In genomic region chr4:136454850-136455260, GRCm38 (mm10) we compare ENCODE assay signal across 8 mouse cellular contexts. TPM values are rescaled to one million over a fixed set of nuclear protein-coding genes. Genes with fewer than 3 reads are reported as not detected.
DNase-seq lines count a peak whose midpoint lies in the region; ATAC-seq and TF ChIP-seq lines count a peak whose summit lies in the region.

No protein-coding gene starts in this region.

- H3K9me3 ChIP-seq in ES-Bruce4 (replicated peaks; ENCODE audit: control insufficient read depth, insufficient read depth, low read length, poor library complexity, severe bottlenecking), result no peaks in the 10 kb centered on the region
- H3K9me3 ChIP-seq in forebrain, embryonic 13.5 days (replicated peaks), result no peaks in the 10 kb centered on the region
- no peaks in the 10 kb centered on the region for H3K9me3 ChIP-seq in heart, postnatal 0 days (replicated peaks; ENCODE audit: control insufficient read depth, low read length)

- no peaks in the 10 kb centered on the region for H3K27me3 ChIP-seq in ES-Bruce4 (ENCODE audit: control insufficient read depth, insufficient read depth, low read length, poor library complexity, severe bottlenecking)
- H3K27me3 ChIP-seq in forebrain, embryonic 13.5 days, result no peaks in the 10 kb centered on the region; the same call in 1 of the 2 replicates
- H3K27me3 ChIP-seq in heart, postnatal 0 days (ENCODE audit: control insufficient read depth, insufficient read depth, low read length), result no peaks in the 10 kb centered on the region

- H3K4me2 ChIP-seq in forebrain, embryonic 13.5 days, result peak overlapping the region; percentile 30; the same call in 1 of the 2 replicates
- peak overlapping the region; percentile 69 for H3K4me2 ChIP-seq in heart, postnatal 0 days (ENCODE audit: low read depth, low read length)

- peak; percentile 69 for TF ChIP-seq CTCF in ES-Bruce4 (IDR thresholded peaks at IDR 0.05; ENCODE audit: low read depth, low read length)
- peak; percentile 97 for TF ChIP-seq CTCF in heart, postnatal 0 days (IDR thresholded peaks at IDR 0.05; ENCODE audit: low read depth)

- no peak for TF ChIP-seq EP300 in ES-Bruce4 (IDR thresholded peaks at IDR 0.05; ENCODE audit: insufficient read depth, low read depth, low read length)
- TF ChIP-seq EP300 in heart, postnatal 0 days (IDR thresholded peaks at IDR 0.05; ENCODE audit: low read depth), result no peak

- peak; percentile 68 for DNase-seq in heart, postnatal 0 days (ENCODE audit: low spot score)
- peak; percentile 90 to 91 for DNase-seq in kidney, postnatal 4 days
- DNase-seq in lung, adult 18-20 months, result peak; percentile 71 to 79
- DNase-seq in thymus, postnatal 10 days (ENCODE audit: low spot score in 2 of 2), result peak; percentile 45 to 72

- H3K9ac ChIP-seq in ES-Bruce4 (ENCODE audit: low read depth, poor library complexity, severe bottlenecking), result peak overlapping the region; percentile 20; the same call in 1 of the 2 replicates
- H3K9ac ChIP-seq in forebrain, embryonic 13.5 days, result no peak overlapping the region
- no peak overlapping the region for H3K9ac ChIP-seq in heart, postnatal 0 days (replicated peaks; ENCODE audit: low read depth, low read length)

- H3K36me3 ChIP-seq in ES-Bruce4 (ENCODE audit: control insufficient read depth, insufficient read depth, low read length, poor library complexity, severe bottlenecking), result no peaks in the 10 kb centered on the region
- no peaks in the 10 kb centered on the region for H3K36me3 ChIP-seq in forebrain, embryonic 13.5 days (ENCODE audit: poor library complexity, severe bottlenecking)
- no peaks in the 10 kb centered on the region for H3K36me3 ChIP-seq in heart, postnatal 0 days (replicated peaks; ENCODE audit: control insufficient read depth, insufficient read depth, low read length)

- 0 out of 2 replicates have a peak, but pooled peaks have one; percentile 27 for ATAC-seq in forebrain, embryonic 13.5 days
- 0 out of 2 replicates have a peak, but pooled peaks have one; percentile 39 for ATAC-seq in heart, postnatal 0 days (ENCODE audit: insufficient read depth, low read depth)
- ATAC-seq in neutrophil, adult 5-6 weeks (ENCODE audit: extremely low read depth, insufficient number of reproducible peaks, low FRiP score, poor library complexity, severe bottlenecking), result 0 out of 2 replicates have a peak, but pooled peaks have one; percentile 32

- H3K27ac ChIP-seq in ES-Bruce4 (ENCODE audit: insufficient read depth, low read length), result no peak overlapping the region
- no peak overlapping the region for H3K27ac ChIP-seq in brown adipose tissue, adult 24 weeks (replicated peaks; ENCODE audit: low read depth, low read length)
- no peak overlapping the region for H3K27ac ChIP-seq in forebrain, embryonic 13.5 days
- H3K27ac ChIP-seq in heart, postnatal 0 days (ENCODE audit: low read depth), result no peak overlapping the region

- no peak for TF ChIP-seq POLR2A in ES-Bruce4 (IDR thresholded peaks at IDR 0.05; ENCODE audit: insufficient read depth, low read length)

- peak overlapping the region; percentile 40 for H3K4me3 ChIP-seq in ES-Bruce4 (ENCODE audit: low read depth, low read length)
- peak overlapping the region; percentile 65 for H3K4me3 ChIP-seq in brown adipose tissue, adult 24 weeks (ENCODE audit: insufficient read depth, low read depth, low read length)
- no peak overlapping the region for H3K4me3 ChIP-seq in forebrain, embryonic 13.5 days
- peak overlapping the region; percentile 41 for H3K4me3 ChIP-seq in heart, postnatal 0 days (ENCODE audit: low read depth, low read length)

- peaks cover 2% of the 10 kb centered on the region for H3K4me1 ChIP-seq in ES-Bruce4 (ENCODE audit: control insufficient read depth, insufficient read depth, low read length)
- peaks cover 4% of the 10 kb centered on the region; the same call in 1 of the 2 replicates for H3K4me1 ChIP-seq in brown adipose tissue, adult 24 weeks (ENCODE audit: control insufficient read depth, insufficient read depth, insufficient read length, low read length)
- H3K4me1 ChIP-seq in forebrain, embryonic 13.5 days, result 0 out of 2 replicates have a peak, but pooled peaks cover 4% of the 10 kb centered on the region
- H3K4me1 ChIP-seq in heart, postnatal 0 days (ENCODE audit: control insufficient read depth, insufficient read depth), result peaks cover 5% of the 10 kb centered on the region; the same call in 1 of the 2 replicates

- 14% methylated on average over 10 of the region's 10 CpGs for WGBS in forebrain, embryonic 13.5 days
- 1% methylated on average over 10 of the region's 10 CpGs for WGBS in heart, postnatal 0 days

RNA-seq across cellular contexts. Expression of gene 6030445D17Rik, which starts 7.2 kb away (rescaled TPM):
- 0.40 and 0.46 TPM in 2 replicates for polyA plus RNA-seq in ES-Bruce4 (2011; ENCODE audit: insufficient read depth, insufficient read length, low read depth, missing spikeins)
- polyA plus RNA-seq in brown adipose tissue, adult 24 weeks (2012; ENCODE audit: insufficient read depth, insufficient read length, missing spikeins), result not detected in 2 replicates
- polyA plus RNA-seq in forebrain, embryonic 13.5 days (2015; fragmentation: Nextera tagmentation; extraction: Ambion mirVana), result 0.13 TPM in 1 of 2 replicates, not detected in the other
- not detected in 2 replicates for total RNA-seq in heart, postnatal 0 days (2014; rRNA removed; ENCODE audit: low replicate concordance)
- 0.27 and 0.43 TPM in 2 replicates for polyA plus RNA-seq in heart, postnatal 0 days (2015; fragmentation: Nextera tagmentation; extraction: Ambion mirVana)
- not detected in 2 replicates for total RNA-seq in neutrophil, adult 5-6 weeks (2017)

RNA-seq across cellular contexts. Expression of gene Luzp1, which starts 14.7 kb away (rescaled TPM):
- 67.6 and 73.0 TPM in 2 replicates for polyA plus RNA-seq in ES-Bruce4 (2011; ENCODE audit: insufficient read depth, insufficient read length, low read depth, missing spikeins)
- polyA plus RNA-seq in brown adipose tissue, adult 24 weeks (2012; ENCODE audit: insufficient read depth, insufficient read length, missing spikeins), result 21.0 and 34.3 TPM in 2 replicates
- 91.1 and 99.1 TPM in 2 replicates for polyA plus RNA-seq in forebrain, embryonic 13.5 days (2015; fragmentation: Nextera tagmentation; extraction: Ambion mirVana)
- total RNA-seq in heart, postnatal 0 days (2014; rRNA removed; ENCODE audit: low replicate concordance), result 22.6 and 24.5 TPM in 2 replicates
- polyA plus RNA-seq in heart, postnatal 0 days (2015; fragmentation: Nextera tagmentation; extraction: Ambion mirVana), result 80.2 and 91.1 TPM in 2 replicates
- total RNA-seq in neutrophil, adult 5-6 weeks (2017), result 0.74 and 0.93 TPM in 2 replicates

RNA-seq across cellular contexts. Expression of gene Htr1d, which starts 31.5 kb away (rescaled TPM):
- polyA plus RNA-seq in ES-Bruce4 (2011; ENCODE audit: insufficient read depth, insufficient read length, low read depth, missing spikeins), result 1.1 and 1.2 TPM in 2 replicates
- polyA plus RNA-seq in brown adipose tissue, adult 24 weeks (2012; ENCODE audit: insufficient read depth, insufficient read length, missing spikeins), result not detected in 2 replicates
- polyA plus RNA-seq in forebrain, embryonic 13.5 days (2015; fragmentation: Nextera tagmentation; extraction: Ambion mirVana), result 0.37 and 0.38 TPM in 2 replicates
- total RNA-seq in heart, postnatal 0 days (2014; rRNA removed; ENCODE audit: low replicate concordance), result not detected in 2 replicates
- not detected in 2 replicates for polyA plus RNA-seq in heart, postnatal 0 days (2015; fragmentation: Nextera tagmentation; extraction: Ambion mirVana)
- total RNA-seq in neutrophil, adult 5-6 weeks (2017), result not detected in 2 replicates
